Mouse (Mus musculus) kidney, adult 2 months (tissue): ENCODE data around the gene Pop4.

ENCODE experiments used
- CTCF ChIP-seq: fragments of 200-500 bp; conservative IDR thresholded peaks from 2 replicates; pipeline ENCODE4 v1.5.1; 2011; ENCODE audit warnings: low read depth, mild to moderate bottlenecking, control low read depth, low read length, moderate library complexity, mixed read lengths; ENCODE audit not compliant: insufficient read depth, insufficient read length
- POLR2A ChIP-seq: fragments of 200-500 bp; IDR thresholded peaks from one replicate; pipeline ENCODE4 v1.6.1; 2011; ENCODE audit warnings: low read depth, low read length, control low read depth

GRCm38 (mm10) chr7:38215281-38215680 lies 55.9 kb downstream of the Pop4 start:
- TF ChIP-seq POLR2A (no peak), CTCF (no peak)
